Mouse (Mus musculus) spleen, adult 2 months (tissue): ENCODE results near the gene Cela2a.

Experiments
- CTCF ChIP-seq: fragments of 200-500 bp; IDR thresholded peaks from 2 replicates; pipeline ENCODE4 v1.5.1; 2011; ENCODE audit warnings: mild to moderate bottlenecking, inconsistent platforms; ENCODE audit not compliant: insufficient read depth, insufficient read length, insufficient replicate concordance; ENCODE audit errors: extremely low read depth
- POLR2A ChIP-seq: fragments of 200-500 bp; IDR thresholded peaks from 2 replicates; pipeline ENCODE4 v1.6.1; 2011; ENCODE audit warnings: low read depth, low read length, inconsistent platforms

DNA sequence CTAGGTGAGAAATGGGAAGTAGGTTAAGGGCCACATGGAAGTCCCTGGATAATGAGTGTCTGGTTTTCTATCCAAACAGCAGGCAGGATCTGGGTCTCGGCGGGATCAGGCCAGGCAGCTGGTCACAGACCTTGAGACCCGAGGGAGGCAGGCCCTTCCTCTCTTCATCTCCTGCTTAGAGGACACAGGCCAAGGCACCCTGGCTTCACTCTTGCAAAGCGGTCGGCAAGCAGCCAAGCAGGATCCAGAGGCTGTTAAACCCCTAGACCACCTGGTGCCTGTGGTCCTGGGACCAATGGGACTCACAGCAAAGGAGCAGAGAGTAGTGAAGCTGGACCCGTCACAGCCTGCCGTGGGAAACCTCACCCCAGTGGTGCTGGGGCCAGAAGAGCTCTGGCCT lies 29.6 kb downstream of the Cela2a start:
- TF ChIP-seq CTCF = no peak
- TF ChIP-seq POLR2A = no peak
